Comparison of ENCODE assay signal across 8 mouse cellular contexts in genomic region chr12:8673121-8673973, GRCm38 (mm10). TPM values are rescaled to one million over a fixed set of nuclear protein-coding genes. Genes with fewer than 3 reads are reported as not detected.
DNase-seq lines count a peak whose midpoint lies in the region; ATAC-seq and TF ChIP-seq lines count a peak whose summit lies in the region.

No protein-coding gene starts in this region.

- no peak for TF ChIP-seq POLR2A in ES-Bruce4 (IDR thresholded peaks at IDR 0.05; ENCODE audit: insufficient read depth, low read length)

- DNase-seq in heart, postnatal 25 days (ENCODE audit: low spot score): no peak
- DNase-seq in forebrain, embryonic 11.5 days (ENCODE audit: low spot score): no peak
- no peak for DNase-seq in spleen, adult 18-20 months
- DNase-seq in adipocyte (ENCODE audit: low spot score): no peak
- DNase-seq in cerebellum, postnatal 36 days: no peak

- no peaks in the 10 kb centered on the region for H3K27me3 ChIP-seq in heart, embryonic 11.5 days (ENCODE audit: control insufficient read depth, insufficient read depth, low read length)
- no peaks in the 10 kb centered on the region for H3K27me3 ChIP-seq in ES-Bruce4 (ENCODE audit: control insufficient read depth, insufficient read depth, low read length, poor library complexity, severe bottlenecking)
- H3K27me3 ChIP-seq in forebrain, embryonic 11.5 days (ENCODE audit: control insufficient read depth, insufficient read depth, low read length): no peaks in the 10 kb centered on the region
- no peaks in the 10 kb centered on the region for H3K27me3 ChIP-seq in liver, embryonic 12.5 days (replicated peaks)

- ATAC-seq in heart, embryonic 11.5 days (replicated peaks; ENCODE audit: insufficient number of reproducible peaks, low FRiP score, low TSS enrichment): no peak
- peak; percentile 0; the same call in 1 of the 2 replicates for ATAC-seq in forebrain, embryonic 11.5 days (replicated peaks; ENCODE audit: low FRiP score)
- ATAC-seq in liver, embryonic 12.5 days: peak; percentile 36

- WGBS in heart, embryonic 11.5 days (ENCODE audit: insufficient replicate concordance): 40% methylated on average over 17 of the region's 17 CpGs
- WGBS in forebrain, embryonic 11.5 days: 37% methylated on average over 17 of the region's 17 CpGs
- 35% methylated on average over 17 of the region's 17 CpGs for WGBS in liver, embryonic 12.5 days (ENCODE audit: insufficient replicate concordance)

- H3K36me3 ChIP-seq in heart, embryonic 11.5 days (ENCODE audit: control insufficient read depth, insufficient read depth, low read length): no peaks in the 10 kb centered on the region
- H3K36me3 ChIP-seq in ES-Bruce4 (ENCODE audit: control insufficient read depth, insufficient read depth, low read length, poor library complexity, severe bottlenecking): peaks cover 9% of the 10 kb centered on the region
- no peaks in the 10 kb centered on the region for H3K36me3 ChIP-seq in forebrain, embryonic 11.5 days (ENCODE audit: control insufficient read depth, insufficient read depth, low read length)
- H3K36me3 ChIP-seq in liver, embryonic 12.5 days: no peaks in the 10 kb centered on the region

- H3K4me2 ChIP-seq in heart, embryonic 11.5 days: peak overlapping the region; percentile 71
- peak overlapping the region; percentile 60 for H3K4me2 ChIP-seq in forebrain, embryonic 11.5 days (ENCODE audit: low read depth, low read length, severe bottlenecking)
- H3K4me2 ChIP-seq in liver, embryonic 12.5 days: peak overlapping the region; percentile 87

- peaks cover 11% of the 10 kb centered on the region for H3K4me1 ChIP-seq in heart, embryonic 11.5 days (ENCODE audit: control insufficient read depth, insufficient read depth, low read length)
- H3K4me1 ChIP-seq in ES-Bruce4 (ENCODE audit: control insufficient read depth, insufficient read depth, low read length): peaks cover 2% of the 10 kb centered on the region
- peaks cover 12% of the 10 kb centered on the region for H3K4me1 ChIP-seq in forebrain, embryonic 11.5 days (replicated peaks; ENCODE audit: control insufficient read depth, insufficient read depth, low read length)
- H3K4me1 ChIP-seq in liver, embryonic 12.5 days: peaks cover 34% of the 10 kb centered on the region

- H3K9me3 ChIP-seq in heart, embryonic 11.5 days (replicated peaks; ENCODE audit: control insufficient read depth, low read length): no peaks in the 10 kb centered on the region
- no peaks in the 10 kb centered on the region for H3K9me3 ChIP-seq in ES-Bruce4 (replicated peaks; ENCODE audit: control insufficient read depth, insufficient read depth, low read length, poor library complexity, severe bottlenecking)
- H3K9me3 ChIP-seq in forebrain, embryonic 11.5 days (ENCODE audit: control insufficient read depth, low read length): no peaks in the 10 kb centered on the region
- no peaks in the 10 kb centered on the region for H3K9me3 ChIP-seq in liver, embryonic 12.5 days (replicated peaks)

- intact Hi-C loops in heart, postnatal 25 days (cut with DNase I): loop anchor here (2.0 kb wide), 1 partner anchor 35 kb away; no protein-coding TSS in a partner anchor

- peak overlapping the region; percentile 98 for H3K27ac ChIP-seq in heart, embryonic 11.5 days (ENCODE audit: low read depth, low read length)
- H3K27ac ChIP-seq in ES-Bruce4 (ENCODE audit: insufficient read depth, low read length): peak overlapping the region; percentile 64
- peak overlapping the region; percentile 98 for H3K27ac ChIP-seq in forebrain, embryonic 11.5 days (ENCODE audit: low read depth, low read length)
- H3K27ac ChIP-seq in liver, embryonic 12.5 days: peak overlapping the region; percentile 94

- no peak for TF ChIP-seq EP300 in ES-Bruce4 (IDR thresholded peaks at IDR 0.05; ENCODE audit: insufficient read depth, low read depth, low read length)

- H3K9ac ChIP-seq in heart, embryonic 11.5 days (ENCODE audit: low read depth, low read length): peak overlapping the region; percentile 100
- H3K9ac ChIP-seq in ES-Bruce4 (ENCODE audit: low read depth, poor library complexity, severe bottlenecking): peak overlapping the region; percentile 99
- peak overlapping the region; percentile 81 for H3K9ac ChIP-seq in forebrain, embryonic 11.5 days (ENCODE audit: low read length)
- peak overlapping the region; percentile 100 for H3K9ac ChIP-seq in liver, embryonic 12.5 days

- TF ChIP-seq CTCF in ES-Bruce4 (IDR thresholded peaks at IDR 0.05; ENCODE audit: low read depth, low read length): no peak

- peak overlapping the region; percentile 98 for H3K4me3 ChIP-seq in heart, embryonic 11.5 days (ENCODE audit: low read depth, low read length)
- H3K4me3 ChIP-seq in ES-Bruce4 (ENCODE audit: low read depth, low read length): peak overlapping the region; percentile 89
- H3K4me3 ChIP-seq in forebrain, embryonic 11.5 days (ENCODE audit: low read depth, low read length): peak overlapping the region; percentile 95
- peak overlapping the region; percentile 98 for H3K4me3 ChIP-seq in liver, embryonic 12.5 days

RNA-seq across cellular contexts. Expression of gene Pum2, which starts 0.6 kb away (rescaled TPM):
- 39.8 and 41.7 TPM in 2 replicates for polyA plus RNA-seq in heart, embryonic 11.5 days (2014; fragmentation: Nextera tagmentation; extraction: Ambion mirVana)
- total RNA-seq in heart, postnatal 25 days (2021): 100 to 1,000 TPM; 129 to 131 TPM
- polyA plus RNA-seq in ES-Bruce4 (2011; ENCODE audit: insufficient read depth, insufficient read length, low read depth, missing spikeins): 204 and 210 TPM in 2 replicates
- 101 and 106 TPM in 2 replicates for polyA plus RNA-seq in forebrain, embryonic 11.5 days (2014; fragmentation: Nextera tagmentation; extraction: Ambion mirVana)
- 26.5 and 26.7 TPM in 2 replicates for polyA plus RNA-seq in liver, embryonic 12.5 days (2016; fragmentation: Nextera tagmentation; extraction: Ambion mirVana)
